Mouse (Mus musculus) lung, adult 2 months (tissue): Measurements from ENCODE around the gene Slc38a4.

Source experiments
- CTCF ChIP-seq: fragments of 200-500 bp; IDR thresholded peaks from 2 replicates; pipeline ENCODE4 v1.5.1; 2011; ENCODE audit warnings: mild to moderate bottlenecking, low read length, control low read depth; ENCODE audit not compliant: insufficient read depth
- POLR2A ChIP-seq: fragments of 200-500 bp; IDR thresholded peaks from 2 replicates; pipeline ENCODE4 v1.6.1; 2011; ENCODE audit warnings: low read depth, mild to moderate bottlenecking, control low read depth, low read length, borderline replicate concordance; ENCODE audit errors: extremely low read depth

- TF ChIP-seq POLR2A (no peak), CTCF (no peak)
Measured at GRCm38 (mm10) chr15:96951783-96952182, 104.0 kb downstream of the Slc38a4 start.
